ENCODE assay signal across 8 mouse cellular contexts in the genomic region with DNA sequence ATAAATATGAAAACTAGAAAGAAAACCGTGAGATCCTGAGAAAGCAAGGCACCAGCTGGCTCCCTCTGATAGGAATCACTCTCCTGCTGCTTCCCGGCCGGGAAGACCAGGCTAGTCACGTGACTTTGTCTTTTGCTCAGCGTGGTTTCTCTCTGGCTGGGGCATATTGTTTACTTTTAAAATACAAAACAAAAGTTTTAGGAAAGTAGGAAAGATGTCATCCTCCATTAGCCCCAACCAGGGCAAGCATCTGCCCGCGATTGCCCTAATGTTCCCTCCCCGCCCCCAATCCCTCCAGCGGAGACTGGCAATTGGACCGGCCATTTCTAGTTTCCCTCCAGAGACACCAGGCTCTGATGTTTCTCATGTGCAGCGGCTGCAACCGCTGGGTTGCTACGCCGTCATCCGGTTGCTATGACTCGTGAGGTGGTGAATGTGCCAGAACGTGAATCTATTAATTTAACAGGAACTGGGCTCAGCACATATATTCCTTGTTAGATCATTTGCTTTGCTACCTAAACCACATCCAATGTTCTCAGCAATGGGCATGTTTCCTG. TPM values are rescaled to one million over a fixed set of nuclear protein-coding genes. Genes with fewer than 3 reads are reported as not detected.
DNase-seq lines count a peak whose midpoint lies in the region; ATAC-seq and TF ChIP-seq lines count a peak whose summit lies in the region.

No protein-coding gene starts in this region.

- H3K9ac ChIP-seq in intestine, postnatal 0 days (ENCODE audit: low read depth, low read length), result no peak overlapping the region
- peak overlapping the region; percentile 21; the same call in 1 of the 2 replicates for H3K9ac ChIP-seq in liver, embryonic 11.5 days (ENCODE audit: low read depth, low read length)
- H3K9ac ChIP-seq in midbrain, postnatal 0 days (replicated peaks; ENCODE audit: low read length, poor library complexity, severe bottlenecking), result no peak overlapping the region

- H3K4me3 ChIP-seq in intestine, postnatal 0 days (ENCODE audit: low read depth, low read length), result peak overlapping the region; percentile 19
- H3K4me3 ChIP-seq in liver, embryonic 11.5 days (ENCODE audit: low read depth, low read length), result peak overlapping the region; percentile 38
- H3K4me3 ChIP-seq in midbrain, postnatal 0 days (ENCODE audit: low read depth, low read length), result peak overlapping the region; percentile 26

- WGBS in intestine, postnatal 0 days, result 11% methylated on average over 17 of the region's 17 CpGs
- WGBS in liver, embryonic 11.5 days, result 5% methylated on average over 17 of the region's 17 CpGs
- WGBS in midbrain, postnatal 0 days, result 2% methylated on average over 17 of the region's 17 CpGs

- H3K36me3 ChIP-seq in intestine, postnatal 0 days (ENCODE audit: control insufficient read depth, insufficient read depth), result no peaks in the 10 kb centered on the region
- no peaks in the 10 kb centered on the region for H3K36me3 ChIP-seq in liver, embryonic 11.5 days (ENCODE audit: control insufficient read depth, insufficient read depth, low read length)
- H3K36me3 ChIP-seq in midbrain, postnatal 0 days (ENCODE audit: insufficient read depth, low read length), result no peaks in the 10 kb centered on the region

- no peaks in the 10 kb centered on the region for H3K9me3 ChIP-seq in intestine, postnatal 0 days (ENCODE audit: control insufficient read depth)
- no peaks in the 10 kb centered on the region for H3K9me3 ChIP-seq in liver, embryonic 11.5 days (ENCODE audit: control insufficient read depth, low read length)
- H3K9me3 ChIP-seq in midbrain, postnatal 0 days (ENCODE audit: low read length), result no peaks in the 10 kb centered on the region

- no peak for ATAC-seq in intestine, postnatal 0 days
- ATAC-seq in liver, embryonic 11.5 days (replicated peaks; ENCODE audit: low FRiP score), result no peak
- peak; percentile 55 for ATAC-seq in midbrain, postnatal 0 days (ENCODE audit: low FRiP score)

- no peak overlapping the region for H3K27ac ChIP-seq in intestine, postnatal 0 days (ENCODE audit: low read depth, low read length)
- no peak overlapping the region for H3K27ac ChIP-seq in liver, embryonic 11.5 days (ENCODE audit: low read depth, low read length)
- no peak overlapping the region for H3K27ac ChIP-seq in midbrain, postnatal 0 days (ENCODE audit: low read depth, low read length)

- no peak for TF ChIP-seq CTCF in intestine, postnatal 0 days (IDR thresholded peaks at IDR 0.05; ENCODE audit: low read depth)
- TF ChIP-seq CTCF in midbrain, postnatal 0 days (IDR thresholded peaks at IDR 0.05), result no peak

- DNase-seq in urinary bladder, postnatal 36 days (ENCODE audit: low spot score in 2 of 2), result peak; percentile 44 to 55
- no peak for DNase-seq in urinary bladder, adult 2 months (ENCODE audit: low spot score)
- peak; percentile 34 for DNase-seq in embryo, embryonic 11.5 days (ENCODE audit: low read depth, low spot score)
- DNase-seq in heart, adult 18-20 months, result peak; percentile 81 to 83
- peak; percentile 37 for DNase-seq in liver, embryonic 11.5 days (ENCODE audit: low spot score)
- peak; percentile 65 for DNase-seq in midbrain, postnatal 0 days (ENCODE audit: low spot score)
- DNase-seq in testis, postnatal 10 days (ENCODE audit: low spot score), result peak; percentile 67

- H3K27me3 ChIP-seq in intestine, postnatal 0 days (replicated peaks; ENCODE audit: control insufficient read depth, insufficient read depth, low read length), result no peaks in the 10 kb centered on the region
- H3K27me3 ChIP-seq in liver, embryonic 11.5 days (replicated peaks; ENCODE audit: control insufficient read depth, insufficient read depth, low read length), result no peaks in the 10 kb centered on the region
- 0 out of 2 replicates have a peak, but pooled peaks cover 10% of the 10 kb centered on the region for H3K27me3 ChIP-seq in midbrain, postnatal 0 days (ENCODE audit: insufficient read depth, low read length)

- peak overlapping the region; percentile 57 for H3K4me2 ChIP-seq in intestine, postnatal 0 days (replicated peaks; ENCODE audit: low read depth)
- H3K4me2 ChIP-seq in liver, embryonic 11.5 days, result peak overlapping the region; percentile 64
- H3K4me2 ChIP-seq in midbrain, postnatal 0 days (ENCODE audit: low read depth, low read length, poor library complexity, severe bottlenecking), result peak overlapping the region; percentile 50

- 0 out of 2 replicates have a peak, but pooled peaks cover 3% of the 10 kb centered on the region for H3K4me1 ChIP-seq in intestine, postnatal 0 days (replicated peaks; ENCODE audit: control insufficient read depth, insufficient read depth, low read length)
- H3K4me1 ChIP-seq in liver, embryonic 11.5 days (replicated peaks; ENCODE audit: control insufficient read depth, insufficient read depth, low read length), result peaks cover 6% of the 10 kb centered on the region
- H3K4me1 ChIP-seq in midbrain, postnatal 0 days (ENCODE audit: insufficient read depth, low read length), result no peaks in the 10 kb centered on the region

RNA-seq across cellular contexts. Expression of a gene that starts 3.8 kb away (rescaled TPM):
- 11.9 and 16.0 TPM in 2 replicates for polyA plus RNA-seq in urinary bladder, adult 2 months (2012; rRNA removed)
- total RNA-seq in heart, adult 18-20 months (2021), result 10 to 100 TPM; 10.5 to 13.3 TPM
- polyA plus RNA-seq in intestine, postnatal 0 days (2015; fragmentation: Nextera tagmentation; extraction: Ambion mirVana), result 4.4 and 4.9 TPM in 2 replicates
- polyA plus RNA-seq in liver, embryonic 11.5 days (2014; fragmentation: Nextera tagmentation; extraction: Ambion mirVana), result 12.6 and 13.4 TPM in 2 replicates
- 8.5 and 15.6 TPM in 2 replicates for total RNA-seq in midbrain, postnatal 0 days (2014; rRNA removed)
- 2.0 and 3.0 TPM in 2 replicates for polyA plus RNA-seq in midbrain, postnatal 0 days (2015; fragmentation: Nextera tagmentation; extraction: Ambion mirVana)
